ENCODE assay signal across 19 mouse cellular contexts in the genomic region with DNA sequence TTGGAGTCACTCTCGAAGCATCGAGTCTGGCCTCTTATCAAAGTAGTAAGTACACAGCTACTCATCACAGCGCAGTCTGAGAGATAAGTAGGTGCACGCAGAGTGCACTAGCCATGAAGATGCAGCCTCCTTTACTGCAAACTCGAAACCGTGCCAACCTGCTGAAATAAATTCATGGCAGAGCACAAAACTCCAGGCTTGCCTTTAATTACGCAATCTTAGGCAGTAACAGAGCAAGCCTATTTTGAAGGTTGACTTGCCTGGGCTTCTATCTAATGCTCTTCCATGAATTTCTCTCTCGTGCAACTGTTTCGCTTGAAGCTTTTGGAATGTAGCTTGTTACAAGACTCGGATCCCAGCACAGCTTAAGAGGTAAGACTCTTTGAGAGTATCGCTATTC. TPM values are rescaled to one million over a fixed set of nuclear protein-coding genes. Genes with fewer than 3 reads are reported as not detected.
DNase-seq lines count a peak whose midpoint lies in the region; ATAC-seq and TF ChIP-seq lines count a peak whose summit lies in the region.
"Had no signal": no experiment of that assay in that cellular context is flagged by ENCODE, and none has a peak within 500 bp of the region (broad histone marks: within the 10 kb centered on the region; RNA-seq: fewer than 3 reads in every experiment).

No protein-coding gene starts in this region.

- no peak for TF ChIP-seq POLR2A in small intestine, adult 2 months (IDR thresholded peaks at IDR 0.05; ENCODE audit: low read depth, low read length)

- WGBS in embryonic facial prominence, embryonic 13.5 days: 83% methylated on average over 11 of the region's 11 CpGs
- WGBS in embryonic facial prominence, embryonic 10.5 days: 91% methylated on average over 11 of the region's 11 CpGs
- WGBS in liver, embryonic 12.5 days (ENCODE audit: insufficient replicate concordance): 52% methylated on average over 11 of the region's 11 CpGs
- WGBS in liver, embryonic 11.5 days: 59% methylated on average over 11 of the region's 11 CpGs
- WGBS in small intestine, adult 2 months: 37% methylated on average over 11 of the region's 11 CpGs

- no peaks in the 10 kb centered on the region for H3K9me3 ChIP-seq in embryonic facial prominence, embryonic 13.5 days
- no peaks in the 10 kb centered on the region for H3K9me3 ChIP-seq in embryonic facial prominence, embryonic 10.5 days
- no peaks in the 10 kb centered on the region for H3K9me3 ChIP-seq in liver, embryonic 12.5 days (replicated peaks)
- H3K9me3 ChIP-seq in liver, embryonic 11.5 days (ENCODE audit: control insufficient read depth, low read length): no peaks in the 10 kb centered on the region
- H3K9me3 ChIP-seq: heart, embryonic 12.5 days; hindbrain, embryonic 10.5 days; limb, embryonic 13.5 days; midbrain, embryonic 12.5 days had no signal

- H3K36me3 ChIP-seq in embryonic facial prominence, embryonic 13.5 days: peaks cover 38% of the 10 kb centered on the region
- H3K36me3 ChIP-seq in embryonic facial prominence, embryonic 10.5 days (replicated peaks): peaks cover 65% of the 10 kb centered on the region
- no peaks in the 10 kb centered on the region for H3K36me3 ChIP-seq in liver, embryonic 12.5 days
- H3K36me3 ChIP-seq in liver, embryonic 11.5 days (ENCODE audit: control insufficient read depth, insufficient read depth, low read length): no peaks in the 10 kb centered on the region
- H3K36me3 ChIP-seq in small intestine, adult 2 months (ENCODE audit: control insufficient read depth, insufficient read depth, low read length): no peaks in the 10 kb centered on the region
- H3K36me3 ChIP-seq: heart, embryonic 12.5 days had no signal

- peak overlapping the region; percentile 39; the same call in 1 of the 2 replicates for H3K27ac ChIP-seq in embryonic facial prominence, embryonic 13.5 days
- no peak overlapping the region for H3K27ac ChIP-seq in embryonic facial prominence, embryonic 10.5 days (replicated peaks)
- peak overlapping the region; percentile 51; the same call in 1 of the 2 replicates for H3K27ac ChIP-seq in liver, embryonic 12.5 days
- no peak overlapping the region for H3K27ac ChIP-seq in liver, embryonic 11.5 days (ENCODE audit: low read depth, low read length)
- H3K27ac ChIP-seq in small intestine, adult 2 months (ENCODE audit: insufficient read depth, low read depth, low read length): peak overlapping the region; percentile 79
- H3K27ac ChIP-seq: hindbrain, embryonic 10.5 days; limb, embryonic 13.5 days; midbrain, embryonic 12.5 days had no signal

- H3K9ac ChIP-seq in embryonic facial prominence, embryonic 13.5 days: no peak overlapping the region
- H3K9ac ChIP-seq in liver, embryonic 12.5 days: no peak overlapping the region
- no peak overlapping the region for H3K9ac ChIP-seq in liver, embryonic 11.5 days (ENCODE audit: low read depth, low read length)
- H3K9ac ChIP-seq: heart, embryonic 12.5 days; limb, embryonic 13.5 days; midbrain, embryonic 12.5 days had no signal

- no peak overlapping the region for H3K4me3 ChIP-seq in embryonic facial prominence, embryonic 13.5 days
- no peak overlapping the region for H3K4me3 ChIP-seq in embryonic facial prominence, embryonic 10.5 days
- no peak overlapping the region for H3K4me3 ChIP-seq in liver, embryonic 12.5 days
- H3K4me3 ChIP-seq in liver, embryonic 11.5 days (ENCODE audit: low read depth, low read length): no peak overlapping the region
- no peak overlapping the region for H3K4me3 ChIP-seq in small intestine, adult 2 months (ENCODE audit: low read depth, low read length)
- H3K4me3 ChIP-seq: heart, embryonic 12.5 days; hindbrain, embryonic 10.5 days; limb, embryonic 13.5 days; midbrain, embryonic 12.5 days had no signal

- DNase-seq in embryonic facial prominence, embryonic 10.5 days (ENCODE audit: low spot score): no peak
- no peak for DNase-seq in liver, embryonic 11.5 days (ENCODE audit: low spot score)
- DNase-seq in gonadal fat pad, adult 2 months (ENCODE audit: low read depth): peak; percentile 47
- DNase-seq in thymus, postnatal 36 days: no peak
- no peak for DNase-seq in thymus, postnatal 4 days
- DNase-seq: cerebellum, adult 18-20 months; gastrocnemius, postnatal 14 days; kidney, postnatal 10 days; lung, postnatal 4 days; right cerebral cortex, postnatal 25 days; thymus, adult 2 months had no signal

- no peak for ATAC-seq in embryonic facial prominence, embryonic 13.5 days (ENCODE audit: insufficient number of reproducible peaks, insufficient read depth, low FRiP score, low TSS enrichment, low read depth)
- ATAC-seq in liver, embryonic 12.5 days: no peak
- no peak for ATAC-seq in liver, embryonic 11.5 days (replicated peaks; ENCODE audit: low FRiP score)
- ATAC-seq: inflammation-experienced regulatory T-cells, adult 6 months had no signal

- H3K4me2 ChIP-seq in embryonic facial prominence, embryonic 13.5 days: no peak overlapping the region
- H3K4me2 ChIP-seq in liver, embryonic 12.5 days: no peak overlapping the region
- no peak overlapping the region for H3K4me2 ChIP-seq in liver, embryonic 11.5 days
- H3K4me2 ChIP-seq: midbrain, embryonic 12.5 days had no signal

- H3K4me1 ChIP-seq in embryonic facial prominence, embryonic 13.5 days: peaks cover 83% of the 10 kb centered on the region
- H3K4me1 ChIP-seq in embryonic facial prominence, embryonic 10.5 days: peaks cover 55% of the 10 kb centered on the region
- peaks cover 29% of the 10 kb centered on the region; the same call in 1 of the 2 replicates for H3K4me1 ChIP-seq in liver, embryonic 12.5 days
- peaks cover 2% of the 10 kb centered on the region for H3K4me1 ChIP-seq in liver, embryonic 11.5 days (replicated peaks; ENCODE audit: control insufficient read depth, insufficient read depth, low read length)
- H3K4me1 ChIP-seq in small intestine, adult 2 months (ENCODE audit: control insufficient read depth, insufficient read depth, insufficient read length, low read length): peaks cover 21% of the 10 kb centered on the region

- TF ChIP-seq CTCF in small intestine, adult 2 months (IDR thresholded peaks at IDR 0.05; ENCODE audit: extremely low read depth, insufficient read length, insufficient replicate concordance, low read depth, low read length): no peak

- no peaks in the 10 kb centered on the region for H3K27me3 ChIP-seq in embryonic facial prominence, embryonic 13.5 days
- H3K27me3 ChIP-seq in embryonic facial prominence, embryonic 10.5 days (replicated peaks; ENCODE audit: low read depth, poor library complexity, severe bottlenecking): no peaks in the 10 kb centered on the region
- no peaks in the 10 kb centered on the region for H3K27me3 ChIP-seq in liver, embryonic 12.5 days (replicated peaks)
- no peaks in the 10 kb centered on the region for H3K27me3 ChIP-seq in liver, embryonic 11.5 days (replicated peaks; ENCODE audit: control insufficient read depth, insufficient read depth, low read length)
- no peaks in the 10 kb centered on the region for H3K27me3 ChIP-seq in small intestine, adult 2 months (ENCODE audit: control insufficient read depth, insufficient read depth, low read length)
- H3K27me3 ChIP-seq: limb, embryonic 13.5 days; midbrain, embryonic 12.5 days had no signal

RNA-seq across cellular contexts. Expression of a gene that starts 25.1 kb away (rescaled TPM):
- 78.9 and 87.3 TPM in 2 replicates for polyA plus RNA-seq in embryonic facial prominence, embryonic 13.5 days (2015; fragmentation: Nextera tagmentation; extraction: Ambion mirVana)
- polyA plus RNA-seq in embryonic facial prominence, embryonic 10.5 days (2016; fragmentation: Nextera tagmentation; extraction: Ambion mirVana): 73.2 and 75.8 TPM in 2 replicates
- 9.2 and 9.7 TPM in 2 replicates for polyA plus RNA-seq in liver, embryonic 12.5 days (2016; fragmentation: Nextera tagmentation; extraction: Ambion mirVana)
- 19.6 and 20.2 TPM in 2 replicates for polyA plus RNA-seq in liver, embryonic 11.5 days (2014; fragmentation: Nextera tagmentation; extraction: Ambion mirVana)
- 2.2 and 3.2 TPM in 2 replicates for polyA plus RNA-seq in gonadal fat pad, adult 2 months (2012; rRNA removed)
- polyA plus RNA-seq in small intestine, adult 2 months (2012; rRNA removed): 0.63 and 2.1 TPM in 2 replicates

Comparison
In these comparisons a context has a peak if more than half of its experiments do, and no peak if none do; other contexts are left out.
1. H3K27ac ChIP-seq: peak in embryonic facial prominence, embryonic 13.5 days (single experiment), liver, embryonic 12.5 days (single experiment) and small intestine, adult 2 months (single experiment); none in embryonic facial prominence, embryonic 10.5 days (single experiment) and liver, embryonic 11.5 days (single experiment).